Mouse (Mus musculus) E14TG2a.4 (cell line): ENCODE results near the gene Bpifa6.

Source experiments
- CTCF ChIP-seq: conservative IDR thresholded peaks from 2 replicates; pipeline ENCODE4 v1.5.1; 2014; ENCODE audit warnings: low read length
- POU5F1 ChIP-seq: IDR thresholded peaks from 2 replicates; pipeline ENCODE4 v1.6.1; 2014; ENCODE audit warnings: low read length, borderline replicate concordance

DNA sequence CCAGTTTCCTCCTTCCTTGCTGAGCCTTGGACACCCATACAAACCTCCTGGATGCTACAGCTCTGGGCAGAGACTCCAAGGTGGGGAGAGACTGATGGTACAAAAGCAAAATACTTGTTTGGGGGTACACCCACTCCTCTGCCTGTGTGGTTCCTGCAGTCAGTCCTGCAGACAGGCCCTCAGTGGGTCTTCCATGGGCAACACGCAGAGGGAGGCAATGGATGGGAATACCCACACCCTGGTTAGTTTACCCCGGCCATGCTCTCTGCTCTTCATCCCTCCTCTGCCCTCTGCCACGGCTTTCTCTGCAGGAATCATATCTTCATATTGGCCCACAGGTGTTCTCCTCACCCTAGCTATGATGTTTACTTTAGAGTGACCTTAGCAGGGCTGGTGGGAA lies 25.8 kb downstream of the Bpifa6 start:
- no peak for TF ChIP-seq POU5F1
- TF ChIP-seq CTCF = no peak
